Mouse (Mus musculus) adrenal gland (tissue): ENCODE measurements around the gene Fam160b1.

Source experiments
- intact Hi-C: fragments of 180-260 bp; cut with DNase I; formaldehyde crosslinking; loops from one replicate; pipeline ENCODE4 v1.15.1; 2025

Fam160b1 gene

GRCm38 (mm10) chr19:57340900-57341742, 19.4 kb upstream of the Fam160b1 start:
- intact Hi-C loops = no loop called here

- intact Hi-C loops = no loop called here
These were observed 16.6 kb upstream of the Fam160b1 start for GRCm38 (mm10) chr19:57343860-57344259.

GRCm38 (mm10) chr19:57344678-57345077, 15.8 kb upstream of the Fam160b1 start:
- intact Hi-C loops = no loop called here

GRCm38 (mm10) chr19:57349096-57349495, 11.4 kb upstream of the Fam160b1 start:
- intact Hi-C loops = no loop called here

- intact Hi-C loops = no loop called here
These were observed 8.0 kb upstream of the Fam160b1 start for GRCm38 (mm10) chr19:57352337-57352935.

GRCm38 (mm10) chr19:57353228-57353627, 7.3 kb upstream of the Fam160b1 start:
- intact Hi-C loops = no loop called here

- intact Hi-C loops = no loop called here
These were observed 6.4 kb upstream of the Fam160b1 start for GRCm38 (mm10) chr19:57354050-57354449.

- intact Hi-C loops = no loop called here
These were observed 5.8 kb upstream of the Fam160b1 start for GRCm38 (mm10) chr19:57354715-57355114.

- intact Hi-C loops = no loop called here
These were observed 4.8 kb upstream of the Fam160b1 start for GRCm38 (mm10) chr19:57355451-57356251.

GRCm38 (mm10) chr19:57356273-57356672, 4.2 kb upstream of the Fam160b1 start:
- intact Hi-C loops = no loop called here

GRCm38 (mm10) chr19:57357244-57357643, 3.2 kb upstream of the Fam160b1 start:
- intact Hi-C loops = no loop called here

GRCm38 (mm10) chr19:57357811-57358210, 2.7 kb upstream of the Fam160b1 start:
- intact Hi-C loops = no loop called here

GRCm38 (mm10) chr19:57358322-57358721, 2.2 kb upstream of the Fam160b1 start:
- intact Hi-C loops = no loop called here

- intact Hi-C loops = no loop called here
These were observed 1.5 kb upstream of the Fam160b1 start for GRCm38 (mm10) chr19:57358836-57359598.

- intact Hi-C loops = no loop called here
These were observed 666 bp upstream of the Fam160b1 start for GRCm38 (mm10) chr19:57359701-57360326.

- intact Hi-C loops = no loop called here
These were observed 855 bp downstream of the Fam160b1 start for GRCm38 (mm10) chr19:57361131-57361938.

- intact Hi-C loops = no loop called here
These were observed 1.4 kb downstream of the Fam160b1 start for GRCm38 (mm10) chr19:57361939-57362307.

- intact Hi-C loops = no loop called here
These were observed 2.1 kb downstream of the Fam160b1 start for GRCm38 (mm10) chr19:57362586-57362985.

- intact Hi-C loops = no loop called here
These were observed 2.6 kb downstream of the Fam160b1 start for GRCm38 (mm10) chr19:57363076-57363475.

- intact Hi-C loops = no loop called here
These were observed 3.1 kb downstream of the Fam160b1 start for GRCm38 (mm10) chr19:57363538-57363937.
